Mouse (Mus musculus) kidney, adult 2 months (tissue): ENCODE data around the gene Chd4. TPM values are rescaled to one million over a fixed set of nuclear protein-coding genes. Genes with fewer than 3 reads are reported as not detected.

Experiments
- DNase-seq: peaks from one replicate; pipeline ENCODE4 v3.0.0; 2021
- H3K27ac ChIP-seq: fragments of 200-500 bp; 2 replicates; pipeline ENCODE4 v1.5.1; 2012; ENCODE audit warnings: low read depth, low read length, control low read depth, inconsistent platforms; ENCODE audit not compliant: insufficient read depth
- H3K27me3 ChIP-seq: fragments of 200-500 bp; replicated peaks from 2 replicates; pipeline ENCODE4 v1.6.1; 2012; ENCODE audit warnings: mild to moderate bottlenecking, moderate library complexity, low read length, inconsistent platforms; ENCODE audit not compliant: control insufficient read depth, insufficient read depth
- H3K36me3 ChIP-seq: fragments of 200-500 bp; 2 replicates; pipeline ENCODE4 v1.6.1; 2012; ENCODE audit warnings: mild to moderate bottlenecking, moderate library complexity, low read length, inconsistent platforms; ENCODE audit not compliant: control insufficient read depth, insufficient read depth
- H3K4me1 ChIP-seq: fragments of 200-500 bp; 2 replicates; pipeline ENCODE4 v1.6.1; 2011; ENCODE audit warnings: low read length; ENCODE audit not compliant: control insufficient read depth, insufficient read depth
- H3K4me3 ChIP-seq: fragments of 200-500 bp; 2 replicates; pipeline ENCODE4 v1.5.1; 2011; ENCODE audit warnings: mild to moderate bottlenecking, low read depth, low read length, control low read depth; ENCODE audit not compliant: insufficient read depth
- CTCF ChIP-seq: fragments of 200-500 bp; conservative IDR thresholded peaks from 2 replicates; pipeline ENCODE4 v1.5.1; 2011; ENCODE audit warnings: low read depth, mild to moderate bottlenecking, control low read depth, low read length, moderate library complexity, mixed read lengths; ENCODE audit not compliant: insufficient read depth, insufficient read length
- POLR2A ChIP-seq: fragments of 200-500 bp; IDR thresholded peaks from one replicate; pipeline ENCODE4 v1.6.1; 2011; ENCODE audit warnings: low read depth, low read length, control low read depth
- WGBS: fragments of 180-500 bp; shearing (Covaris S2); methylation state at CpG from one replicate; pipeline ENCODE4 v1.1.7; 2018; 5-methylcytosine and 5-hydroxymethylcytosine counted together
- polyA plus RNA-seq: library from polyadenylated mRNA; depleted of rRNA; stranded (reverse); fragments of >200 nt; gene quantifications from 2 replicates; pipeline ENCODE4 v1.2.3, GENCODE M21; 2012

The Chd4 gene
- polyA plus RNA-seq, 1 experiment, result 43.6 TPM

DNA sequence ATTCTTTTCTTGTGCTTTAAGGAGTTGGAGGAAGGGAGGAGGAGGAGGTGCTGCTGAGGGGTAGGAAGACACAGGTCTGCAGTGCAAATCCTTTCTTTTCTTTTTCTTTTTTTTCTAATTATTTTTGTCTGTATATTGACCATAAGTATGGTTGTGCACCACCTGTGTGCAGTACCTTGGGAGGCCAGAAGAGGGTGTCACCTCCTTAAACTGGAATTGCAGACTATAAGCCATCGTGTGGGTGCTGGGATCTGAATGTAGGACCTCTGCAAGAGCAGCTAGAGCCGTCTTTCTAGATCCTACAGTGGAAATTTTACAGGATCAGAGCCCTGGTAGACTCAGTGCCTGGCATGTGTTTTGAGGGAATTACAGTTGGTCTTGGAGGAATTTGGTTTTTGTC, 11.9 kb downstream of the Chd4 start:
- H3K36me3 ChIP-seq, result peaks cover 32% of the 10 kb centered on the region
- H3K4me1 ChIP-seq, result no peaks in the 10 kb centered on the region
- WGBS, result 97% methylated on average over 2 of the region's 2 CpGs
- H3K27me3 ChIP-seq, result no peaks in the 10 kb centered on the region
- no peak overlapping the region for H3K4me3 ChIP-seq
- no peak overlapping the region for H3K27ac ChIP-seq
- 0 out of 2 replicates have a peak, but pooled peaks have one; percentile 16 for TF ChIP-seq CTCF
- no peak for TF ChIP-seq POLR2A
- DNase-seq, result no peak

DNA sequence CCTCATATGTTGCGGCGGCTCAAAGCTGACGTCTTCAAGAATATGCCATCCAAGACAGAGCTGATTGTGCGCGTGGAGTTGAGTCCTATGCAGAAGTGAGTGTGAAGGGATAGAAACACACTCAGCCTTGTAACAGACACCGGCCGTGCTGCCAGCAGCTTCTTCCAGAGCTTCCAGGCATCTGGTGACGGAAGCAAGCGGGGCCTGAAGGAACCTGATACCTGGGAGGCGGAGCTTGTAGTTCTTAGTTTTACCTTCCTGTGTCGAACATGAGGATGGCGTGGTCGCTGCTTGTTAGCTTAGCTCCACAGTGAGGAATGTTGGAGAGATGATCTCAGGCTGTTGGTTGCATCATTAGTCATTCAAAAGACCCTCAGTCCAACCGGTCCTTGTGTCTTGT, 13.6 kb downstream of the Chd4 start:
- TF ChIP-seq POLR2A, result no peak
- no peak for TF ChIP-seq CTCF
- H3K27me3 ChIP-seq, result no peaks in the 10 kb centered on the region
- H3K27ac ChIP-seq, result no peak overlapping the region
- no peak for DNase-seq
- no peak overlapping the region for H3K4me3 ChIP-seq
- H3K4me1 ChIP-seq, result no peaks in the 10 kb centered on the region
- peaks cover 32% of the 10 kb centered on the region for H3K36me3 ChIP-seq
- 78% methylated on average over 14 of the region's 14 CpGs for WGBS

DNA sequence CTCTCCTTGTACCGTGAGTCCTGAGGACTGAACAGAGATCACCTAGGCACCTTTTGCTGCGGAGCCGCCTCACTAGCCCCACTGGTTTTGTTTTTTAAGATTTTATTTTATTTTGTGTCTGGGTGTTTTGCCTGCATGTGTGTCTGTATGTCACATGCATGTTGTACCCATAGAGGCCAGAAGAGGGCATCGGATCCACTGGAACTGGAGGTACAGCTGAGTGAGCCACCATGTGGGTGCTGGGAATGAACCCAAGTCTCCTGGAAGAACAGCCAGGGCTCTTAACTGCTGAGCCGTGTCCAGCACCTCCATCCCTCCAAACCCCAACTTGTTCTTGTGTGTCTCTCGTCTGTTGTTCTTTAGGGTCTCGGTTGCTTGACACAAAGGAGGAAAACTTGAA, 15.1 kb downstream of the Chd4 start:
- Histone ChIP-seq H3K36me3 (peaks cover 30% of the 10 kb centered on the region), H3K27ac (no peak overlapping the region), H3K4me1 (no peaks in the 10 kb centered on the region), H3K27me3 (no peaks in the 10 kb centered on the region), H3K4me3 (no peak overlapping the region)
- DNase-seq, result peak; percentile 69
- 86% methylated on average over 7 of the region's 7 CpGs for WGBS
- TF ChIP-seq POLR2A, result no peak
- peak; percentile 57 for TF ChIP-seq CTCF

DNA sequence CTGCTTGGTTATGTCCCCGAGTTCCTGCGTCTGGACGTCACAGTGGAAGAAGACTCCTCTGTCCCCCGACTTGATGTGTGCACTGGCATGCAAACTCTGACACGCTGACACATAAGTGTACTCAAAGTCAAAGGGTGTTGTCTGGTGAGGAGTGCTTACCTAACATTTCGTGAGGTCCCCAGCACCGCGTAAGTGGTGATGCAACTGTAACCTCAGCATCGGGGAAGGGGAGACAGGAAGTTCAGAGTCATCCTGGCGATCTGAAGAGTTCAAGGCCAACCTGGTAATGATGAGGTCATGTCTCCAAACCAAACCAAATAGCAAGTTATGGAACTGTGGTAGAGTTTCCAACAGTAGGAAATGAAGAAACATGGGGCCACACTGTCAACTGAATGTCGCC, 16.8 kb downstream of the Chd4 start:
- Histone ChIP-seq H3K27ac (no peak overlapping the region), H3K4me1 (no peaks in the 10 kb centered on the region), H3K27me3 (no peaks in the 10 kb centered on the region), H3K4me3 (no peak overlapping the region), H3K36me3 (peaks cover 28% of the 10 kb centered on the region)
- 87% methylated on average over 11 of the region's 11 CpGs for whole genome bisulfite sequencing
- no peak for DNase-seq
- no peak for TF ChIP-seq POLR2A
- TF ChIP-seq CTCF, result no peak

DNA sequence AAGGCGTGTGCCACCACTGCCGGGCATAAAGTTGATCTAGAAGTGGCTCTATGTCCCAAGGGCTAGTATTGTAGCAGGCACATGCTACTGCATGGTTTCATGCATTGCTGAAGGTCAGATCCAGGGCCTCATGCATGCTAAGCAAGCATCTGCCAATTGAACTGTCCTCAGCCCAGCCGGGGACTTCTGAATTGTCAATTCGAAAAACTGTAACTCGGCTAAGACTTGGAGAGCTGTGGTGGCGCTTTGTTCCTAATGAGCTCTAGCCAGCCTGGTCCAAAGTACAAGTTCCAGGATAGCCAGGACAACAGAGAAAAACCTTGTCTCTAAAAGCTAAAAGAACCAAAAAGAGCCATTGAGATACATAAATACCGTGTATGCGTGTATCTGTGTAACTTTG, 23.6 kb downstream of the Chd4 start:
- Histone ChIP-seq H3K4me1 (peaks cover 3% of the 10 kb centered on the region; the same call in 1 of the 2 replicates), H3K27ac (peak overlapping the region; percentile 25; the same call in 1 of the 2 replicates), H3K4me3 (no peak overlapping the region), H3K27me3 (no peaks in the 10 kb centered on the region), H3K36me3 (peaks cover 20% of the 10 kb centered on the region)
- TF ChIP-seq POLR2A (no peak), CTCF (no peak)
- WGBS, result 65% methylated on average over 8 of the region's 8 CpGs
- DNase-seq, result peak; percentile 75

DNA sequence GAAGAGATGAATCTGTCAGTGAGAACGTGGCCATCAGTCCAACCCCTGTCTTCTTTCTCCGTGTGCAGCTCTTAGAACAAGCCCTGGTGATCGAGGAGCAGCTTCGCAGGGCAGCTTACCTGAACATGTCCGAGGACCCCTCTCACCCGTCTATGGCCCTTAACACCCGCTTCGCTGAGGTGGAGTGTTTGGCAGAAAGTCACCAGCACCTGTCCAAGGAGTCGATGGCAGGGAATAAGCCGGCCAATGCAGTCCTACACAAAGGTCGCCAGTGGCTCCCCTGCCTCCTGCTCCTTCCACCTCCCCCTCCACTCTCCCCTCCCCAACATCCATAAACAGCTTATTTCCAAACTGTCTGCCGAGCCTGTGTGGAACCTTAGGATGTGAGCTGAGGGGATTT, 32.9 kb downstream of the Chd4 start:
- 88% methylated on average over 12 of the region's 12 CpGs for WGBS
- H3K36me3 ChIP-seq, result peaks cover 2% of the 10 kb centered on the region
- no peaks in the 10 kb centered on the region for H3K27me3 ChIP-seq
- DNase-seq, result no peak
- no peak overlapping the region for H3K27ac ChIP-seq
- TF ChIP-seq CTCF (no peak), POLR2A (no peak)
- H3K4me1 ChIP-seq, result peaks cover 7% of the 10 kb centered on the region; the same call in 1 of the 2 replicates
- no peak overlapping the region for H3K4me3 ChIP-seq

DNA sequence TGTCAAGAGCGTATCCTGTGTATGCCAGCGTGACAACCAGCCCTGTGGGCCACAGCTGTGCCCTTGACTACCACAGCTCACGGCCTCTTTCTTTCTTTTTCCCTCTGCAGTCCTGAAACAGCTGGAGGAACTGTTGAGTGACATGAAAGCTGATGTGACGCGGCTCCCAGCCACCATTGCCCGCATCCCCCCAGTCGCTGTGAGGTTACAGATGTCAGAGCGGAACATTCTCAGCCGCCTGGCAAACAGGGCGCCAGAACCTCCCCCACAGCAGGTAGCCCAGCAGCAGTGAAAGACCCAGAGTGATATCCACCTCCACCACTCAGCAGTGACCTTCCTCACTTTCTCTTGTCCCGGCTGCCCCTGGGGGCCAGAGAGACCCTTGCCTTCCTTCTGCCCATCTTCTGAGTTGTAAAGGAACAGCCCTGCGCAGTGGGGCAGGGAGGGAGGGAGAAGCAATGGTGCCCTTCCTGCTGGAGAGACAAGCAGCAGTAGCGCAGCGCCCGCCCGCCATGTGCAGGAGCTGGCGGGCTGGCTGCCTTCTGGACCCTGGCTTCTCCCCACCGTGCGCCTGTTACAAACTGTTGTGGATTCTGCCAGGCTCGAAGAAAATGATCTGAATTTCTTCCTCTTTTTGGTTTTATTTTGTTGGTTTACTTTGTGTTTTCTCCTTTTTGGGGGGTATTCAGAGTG, 34.1 kb downstream of the Chd4 start:
- no peak overlapping the region for H3K27ac ChIP-seq
- no peaks in the 10 kb centered on the region; the same call in none of the 2 replicates for H3K36me3 ChIP-seq
- TF ChIP-seq CTCF (no peak), POLR2A (no peak)
- no peaks in the 10 kb centered on the region for H3K27me3 ChIP-seq
- no peak for DNase-seq
- H3K4me3 ChIP-seq, result no peak overlapping the region
- 89% methylated on average over 20 of the region's 20 CpGs for WGBS
- peaks cover 7% of the 10 kb centered on the region; the same call in 1 of the 2 replicates for H3K4me1 ChIP-seq
